Mouse (Mus musculus): ENCODE measurements around the gene AI837181. TPM values are rescaled to one million over a fixed set of nuclear protein-coding genes. Genes with fewer than 3 reads are reported as not detected.
A peak's percentile ranks its signal among the peaks of the same experiment; 100 is the strongest.

AI837181 gene
- total RNA-seq, 2 experiments from 2014 or later = 35.2 to 35.3 TPM

DNA sequence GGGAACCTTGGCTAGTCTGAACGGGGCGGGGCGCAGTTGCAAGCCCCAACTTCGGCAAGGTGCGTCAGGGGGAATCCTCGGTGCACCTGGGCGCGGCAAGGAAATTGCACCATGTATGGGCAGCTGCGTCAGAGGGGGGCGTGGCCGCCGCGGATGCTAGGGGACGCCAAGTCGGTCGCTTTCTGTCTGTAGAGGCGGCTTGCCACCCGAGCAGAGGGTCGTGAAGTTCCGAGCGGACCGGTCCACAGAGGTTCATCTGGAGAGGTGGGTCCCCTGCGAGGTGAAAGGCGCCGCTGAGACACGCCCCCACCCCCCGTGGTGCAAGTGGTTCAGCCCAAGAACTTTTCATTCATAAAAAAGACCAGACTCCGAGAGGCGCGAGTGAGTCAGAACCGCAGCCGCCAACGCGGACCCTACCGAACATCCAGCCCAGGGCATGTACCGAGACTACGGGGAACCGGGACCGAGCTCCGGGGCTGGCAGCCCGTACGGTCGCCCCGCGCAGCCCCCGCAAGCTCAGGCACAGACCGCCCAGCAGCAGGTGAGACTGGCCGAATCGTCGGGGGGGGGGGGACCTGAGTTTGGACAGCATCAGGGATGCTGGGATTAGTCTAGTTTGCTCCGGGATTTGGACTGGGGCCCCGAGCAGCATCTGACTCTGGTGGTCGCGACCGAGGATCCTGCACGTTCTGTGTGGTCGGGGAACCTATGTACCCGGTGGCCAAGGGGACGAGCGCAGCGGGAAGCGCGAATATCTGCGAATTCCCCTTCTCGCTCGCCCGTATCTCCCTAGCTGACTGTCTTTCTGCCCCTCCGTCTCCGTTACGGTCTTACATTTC, 22.8 kb downstream of the AI837181 start, which contains the start of gene Fosl1:
Gene Fosl1 (plus strand): TSS at position 33 of the 839 bp plus-strand sequence.
- peak; percentile 69 for DNase-seq

DNA sequence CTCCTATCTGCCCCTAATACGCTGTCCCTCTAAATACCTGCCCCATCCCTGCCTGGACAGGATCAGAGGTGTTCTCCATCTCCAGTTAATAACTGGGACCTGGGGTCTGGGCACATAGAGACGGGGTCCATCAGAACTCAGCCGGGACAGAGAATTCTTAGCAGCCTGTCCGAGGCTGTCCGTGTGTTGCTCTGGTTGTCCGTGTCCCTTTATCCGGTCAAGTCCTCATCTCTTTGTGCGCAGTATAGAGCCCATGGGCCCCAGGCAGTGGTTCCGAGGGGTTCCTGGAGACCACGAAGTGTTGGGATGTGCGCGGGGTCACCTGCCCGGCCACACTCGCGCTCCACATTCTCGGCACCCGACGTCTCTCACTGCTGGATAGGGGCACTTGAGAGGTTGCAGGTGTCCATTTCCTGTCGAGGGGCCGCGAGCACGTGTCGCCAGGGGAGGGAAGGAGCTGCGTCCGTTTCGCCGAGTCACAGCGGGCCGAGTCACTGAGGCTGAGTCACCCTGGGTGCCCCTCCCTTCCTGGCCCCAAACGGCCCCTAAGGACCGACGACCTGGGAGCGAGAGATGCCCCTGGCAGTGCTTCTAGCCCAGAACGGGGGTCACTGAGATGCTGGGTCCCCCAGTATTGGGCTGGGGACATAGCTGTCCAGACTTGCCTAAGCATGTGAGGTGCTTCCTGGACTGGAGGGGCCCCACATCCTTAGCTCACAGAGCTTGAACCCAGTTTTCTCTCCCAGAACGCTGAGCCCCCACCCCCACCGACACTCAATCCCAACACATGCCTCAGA, 23.6 kb downstream of the AI837181 start:
- DNase-seq = no peak

DNA sequence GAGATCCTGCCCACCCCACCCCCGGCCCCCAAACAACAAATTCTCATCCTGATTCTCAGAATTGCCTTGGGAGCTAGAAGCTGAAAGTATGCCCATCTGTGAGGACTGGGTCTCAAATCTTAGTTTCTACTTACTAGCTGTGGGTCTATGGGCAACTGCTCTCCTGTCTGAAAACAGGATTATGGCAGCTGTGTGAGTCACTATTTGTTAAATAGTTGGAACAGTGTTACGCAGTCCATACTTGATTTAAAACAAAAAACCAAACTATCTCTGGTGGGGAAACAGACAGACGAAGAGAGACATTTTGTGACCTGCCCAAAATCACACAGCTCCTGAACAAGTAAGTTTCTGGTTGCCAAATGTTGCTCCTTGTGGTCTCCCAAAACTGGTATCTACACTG, 24.7 kb downstream of the AI837181 start:
- no peak for DNase-seq

DNA sequence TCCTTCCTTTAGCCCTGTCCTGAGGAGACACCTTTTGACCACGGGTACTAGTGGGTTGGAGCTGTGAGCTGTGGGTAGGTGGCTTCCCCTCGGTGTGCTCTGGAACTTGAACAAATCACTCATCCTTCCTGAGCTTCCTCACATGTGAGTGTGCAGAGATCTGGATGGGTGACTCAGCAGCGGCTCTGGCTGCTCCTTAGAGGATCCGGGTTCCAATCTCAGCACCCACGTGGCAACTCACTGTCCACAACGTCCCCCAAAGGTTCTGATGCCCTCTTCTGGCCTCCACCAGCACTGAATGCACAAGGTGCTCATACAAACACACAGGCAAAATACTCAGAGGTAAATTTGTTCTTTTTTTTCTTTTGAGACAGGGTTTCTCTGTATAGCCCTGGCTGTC, 26.8 kb downstream of the AI837181 start:
- no peak for DNase-seq

DNA sequence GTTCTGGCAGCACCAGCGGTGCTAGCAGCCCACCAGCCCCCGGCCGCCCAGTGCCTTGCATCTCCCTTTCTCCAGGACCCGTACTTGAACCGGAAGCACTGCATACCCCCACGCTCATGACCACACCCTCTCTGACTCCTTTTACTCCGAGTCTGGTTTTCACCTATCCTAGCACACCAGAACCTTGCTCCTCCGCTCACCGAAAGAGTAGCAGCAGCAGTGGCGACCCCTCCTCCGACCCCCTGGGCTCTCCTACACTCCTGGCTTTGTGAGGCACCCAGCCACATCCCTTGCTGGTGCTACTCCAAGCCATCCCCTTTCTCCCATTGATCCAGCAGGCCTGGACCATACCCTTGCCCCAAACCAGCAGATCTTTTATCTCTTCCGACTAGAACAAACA, 30.1 kb downstream of the AI837181 start:
- no peak for DNase-seq

DNA sequence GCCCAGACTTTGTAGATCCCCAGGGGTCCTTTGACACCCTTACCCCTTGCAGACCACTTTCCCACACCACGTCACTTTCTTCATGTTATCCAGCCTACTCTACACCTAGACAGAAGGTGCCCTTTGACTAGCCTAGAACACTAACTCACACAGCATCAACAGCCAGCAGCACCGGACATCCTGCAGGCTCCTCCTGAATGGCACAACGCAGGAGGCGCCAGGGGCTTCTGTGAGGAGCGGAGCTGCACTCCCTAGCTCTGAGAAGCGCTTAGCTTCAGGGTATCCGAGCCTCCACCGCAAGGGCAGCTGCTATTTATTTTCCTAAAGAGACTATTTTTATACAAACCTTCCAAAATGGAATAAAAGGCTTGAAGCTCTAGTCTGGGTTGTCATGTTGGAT, 30.6 kb downstream of the AI837181 start:
- DNase-seq = no peak

DNA sequence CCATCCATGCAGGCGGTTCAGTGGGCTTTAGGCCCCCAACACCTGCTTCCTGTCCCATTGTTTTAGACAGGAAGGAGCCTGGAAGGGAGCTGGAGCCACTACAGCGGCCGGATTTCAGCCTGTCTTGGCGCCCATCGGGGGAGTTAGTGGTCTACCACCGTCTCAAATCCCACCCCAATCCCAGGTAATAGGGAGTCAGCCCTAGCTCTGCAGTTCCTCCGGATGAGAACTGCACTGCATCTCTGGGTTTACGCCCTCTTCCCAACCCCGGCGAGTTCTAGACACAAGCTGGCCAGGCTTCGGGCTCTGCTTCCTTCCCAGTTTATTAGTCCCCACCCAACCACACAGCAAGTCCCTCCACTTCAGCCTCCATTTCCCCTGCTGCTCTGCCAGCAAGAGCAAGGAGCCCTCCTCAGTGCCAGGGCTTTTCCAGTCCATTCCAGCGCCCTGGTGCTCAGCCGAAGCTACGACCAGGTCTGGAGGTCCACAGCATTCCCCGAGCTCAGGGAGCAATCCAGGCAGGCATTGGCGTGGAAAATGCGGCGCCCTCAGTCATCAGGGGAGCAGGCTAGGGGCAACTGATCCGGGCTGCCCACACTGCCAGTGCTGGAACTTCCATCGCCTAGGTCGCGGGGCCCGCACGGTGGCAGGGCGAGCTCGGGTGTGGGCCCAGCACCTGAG, 31.4 kb downstream of the AI837181 start:
- DNase-seq = peak; percentile 61

DNA sequence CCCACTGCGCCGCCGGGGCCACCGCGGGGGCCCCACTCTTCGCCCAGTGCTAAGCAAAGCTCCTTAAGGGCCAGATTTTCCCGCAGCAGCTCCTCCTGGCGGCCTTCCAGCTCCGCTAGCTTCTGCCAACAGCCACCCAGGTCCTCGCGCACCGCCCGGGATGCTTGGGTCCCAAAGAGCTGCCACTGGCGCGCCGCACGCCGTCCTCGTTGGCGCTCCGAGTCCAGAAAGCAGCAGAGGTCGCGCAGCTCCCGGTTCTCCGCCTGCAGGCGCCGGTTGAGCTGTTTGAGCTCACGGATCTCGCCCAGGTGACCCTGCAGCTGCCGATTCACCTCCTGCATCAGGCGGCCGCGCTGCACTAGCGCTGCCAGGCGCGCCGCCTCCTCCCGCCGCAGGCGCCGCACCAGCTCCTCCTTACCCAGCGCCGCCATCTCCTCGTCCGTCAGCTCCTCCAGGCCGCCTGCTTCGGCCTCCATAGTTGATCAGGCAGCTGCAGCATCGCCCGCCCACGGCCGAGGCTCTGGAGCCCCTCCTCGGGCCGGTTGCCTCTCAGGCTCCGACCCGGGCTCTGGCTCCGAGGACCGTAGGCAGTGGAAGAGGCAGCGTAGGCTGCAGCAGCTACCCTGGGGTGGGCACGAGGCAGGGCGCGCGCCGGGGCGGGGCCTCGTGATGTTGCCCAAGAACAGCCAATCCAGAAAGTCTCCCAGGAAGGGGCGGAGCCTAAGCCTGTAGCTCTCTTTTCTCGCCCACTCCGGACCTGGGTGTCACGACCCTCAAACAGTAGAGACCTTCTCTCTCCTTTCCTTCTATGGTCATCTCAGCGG, 32.2 kb downstream of the AI837181 start:
- peak; percentile 96 for DNase-seq

DNA sequence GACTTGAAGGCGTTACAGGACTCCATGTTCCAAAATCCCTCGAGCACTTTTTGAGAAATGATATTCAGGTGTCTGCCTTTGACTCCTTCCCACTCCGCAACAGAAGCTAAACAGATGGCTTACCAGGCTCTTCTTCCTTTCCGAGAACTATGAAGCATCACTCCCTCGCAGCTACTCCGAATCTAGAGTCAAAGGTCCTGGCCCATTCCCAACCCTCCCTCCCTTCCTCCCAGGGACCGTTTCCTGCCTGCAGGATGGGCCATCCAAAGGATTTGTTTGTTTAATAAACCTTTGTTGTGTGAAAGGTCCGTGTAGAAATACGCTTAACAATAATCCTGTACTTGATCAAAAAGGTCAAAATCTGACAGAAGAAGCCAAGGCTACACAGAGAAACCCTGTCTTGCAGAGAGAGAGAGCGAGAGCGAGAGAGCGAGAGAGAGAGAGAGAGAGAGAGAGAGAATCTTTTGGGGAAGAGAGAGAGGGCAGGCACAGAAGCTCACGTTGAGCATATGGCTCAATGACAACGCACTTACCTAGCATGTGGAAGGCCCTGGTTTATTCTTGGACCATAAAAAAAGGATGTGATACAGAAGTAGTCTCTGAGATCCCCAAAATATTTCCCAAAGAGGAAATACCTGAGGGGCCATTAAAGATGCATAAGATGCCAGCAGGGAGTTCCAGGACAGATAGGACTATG, 33.0 kb downstream of the AI837181 start, which contains the start of gene Ccdc85b:
Gene Ccdc85b (minus strand): TSS at position 149 of the 697 bp plus-strand sequence.
- peak; percentile 55 for DNase-seq

DNA sequence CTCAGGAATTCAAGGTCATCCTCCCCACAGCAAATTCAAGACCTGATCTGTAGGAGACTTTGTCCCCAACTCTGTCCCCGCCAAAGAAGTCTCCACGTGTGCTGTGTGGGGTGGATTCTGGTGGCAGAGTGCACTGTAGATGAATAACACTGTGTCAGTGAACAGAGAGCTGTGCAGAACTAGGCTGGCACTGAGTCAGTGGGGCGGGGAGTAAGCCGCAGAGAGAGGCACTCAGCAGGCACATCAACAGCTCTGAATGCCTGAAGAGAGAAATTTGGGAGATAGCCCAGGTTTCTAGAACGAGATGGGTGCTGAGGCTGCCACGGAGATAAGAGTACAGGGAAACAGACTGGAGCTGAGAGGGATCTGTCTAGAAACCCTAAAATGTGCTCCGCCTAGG, 34.1 kb downstream of the AI837181 start:
- peak; percentile 13 for DNase-seq

DNA sequence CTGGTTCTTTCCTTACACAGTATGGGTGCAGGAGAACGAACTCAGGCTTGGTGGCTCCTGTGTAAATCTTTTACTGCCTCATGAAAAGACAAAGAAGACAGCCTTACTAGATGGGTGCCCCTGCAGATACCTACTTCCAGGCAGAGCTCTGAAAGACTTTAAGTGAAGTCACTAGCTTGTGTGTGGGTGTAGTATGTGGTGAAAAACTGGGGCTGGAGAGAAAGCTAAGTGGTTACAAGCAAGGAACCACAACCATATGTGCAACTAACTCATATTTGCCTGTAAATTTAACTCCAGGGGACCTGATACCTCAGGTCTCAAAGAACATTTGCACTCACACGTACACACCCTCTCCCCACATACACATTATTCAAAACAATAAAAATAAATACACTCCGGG, 35.0 kb downstream of the AI837181 start:
- no peak for DNase-seq

DNA sequence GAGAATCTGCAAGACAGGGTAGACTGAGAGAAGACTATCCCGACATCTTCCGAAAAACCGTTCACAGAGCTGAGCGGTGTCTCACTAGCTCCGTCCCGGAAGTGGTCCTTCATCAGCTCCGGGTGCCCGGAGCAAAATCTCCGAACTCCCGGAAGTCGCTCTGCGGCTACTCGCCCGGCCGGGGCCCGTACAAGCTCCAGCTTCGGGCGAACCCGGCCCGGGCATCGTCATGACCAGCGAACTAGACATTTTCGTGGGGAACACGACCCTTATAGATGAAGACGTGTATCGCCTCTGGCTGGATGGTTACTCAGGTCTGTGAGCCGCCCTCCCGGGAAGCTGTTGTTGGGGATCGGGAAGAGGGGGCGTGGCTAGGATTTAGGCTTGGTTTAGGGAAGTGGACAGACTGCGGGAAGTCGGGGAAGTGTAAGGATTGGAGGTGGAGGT, 35.5 kb downstream of the AI837181 start, which contains the start of gene Fibp:
Gene Fibp (plus strand): TSS at position 151 of the 447 bp plus-strand sequence.
- DNase-seq = peak; percentile 91

DNA sequence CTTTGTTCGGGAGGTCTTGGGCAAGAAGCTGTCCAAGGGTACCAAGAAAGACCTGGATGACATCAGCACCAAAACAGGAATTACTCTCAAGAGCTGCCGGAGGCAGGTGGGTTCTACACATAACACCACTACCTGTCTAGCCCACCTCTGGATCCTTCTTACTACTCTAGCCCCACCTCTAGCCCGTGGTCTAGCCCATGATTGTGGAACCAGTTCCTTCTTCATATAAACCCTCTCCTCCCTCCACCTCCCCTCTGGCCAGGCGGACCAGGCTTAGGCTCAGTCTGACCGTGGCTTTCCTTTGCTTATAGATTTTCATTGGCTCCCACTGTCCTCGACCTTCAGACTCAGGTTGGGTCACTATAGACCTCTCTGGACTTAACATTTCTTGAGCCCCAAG, 36.5 kb downstream of the AI837181 start:
- DNase-seq = no peak

DNA sequence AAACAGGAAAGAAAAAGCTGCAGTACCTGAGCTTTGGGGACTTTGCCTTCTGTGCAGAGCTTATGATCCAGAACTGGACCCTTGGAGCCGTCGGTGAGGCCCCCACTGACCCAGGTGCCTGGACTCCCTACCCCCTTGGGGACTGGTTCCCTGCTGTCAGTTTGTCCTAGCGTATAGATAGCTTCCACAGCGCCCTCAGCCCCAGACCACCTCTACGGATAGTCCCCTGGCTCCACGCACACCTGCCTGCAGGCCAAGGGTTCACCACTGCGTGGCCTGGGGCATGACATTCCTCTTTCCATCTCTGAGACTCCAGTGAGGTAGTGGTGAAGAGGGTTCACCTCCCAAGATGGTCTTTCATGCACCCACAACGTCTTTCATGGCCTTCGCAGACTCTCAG, 38.3 kb downstream of the AI837181 start:
- no peak for DNase-seq

DNA sequence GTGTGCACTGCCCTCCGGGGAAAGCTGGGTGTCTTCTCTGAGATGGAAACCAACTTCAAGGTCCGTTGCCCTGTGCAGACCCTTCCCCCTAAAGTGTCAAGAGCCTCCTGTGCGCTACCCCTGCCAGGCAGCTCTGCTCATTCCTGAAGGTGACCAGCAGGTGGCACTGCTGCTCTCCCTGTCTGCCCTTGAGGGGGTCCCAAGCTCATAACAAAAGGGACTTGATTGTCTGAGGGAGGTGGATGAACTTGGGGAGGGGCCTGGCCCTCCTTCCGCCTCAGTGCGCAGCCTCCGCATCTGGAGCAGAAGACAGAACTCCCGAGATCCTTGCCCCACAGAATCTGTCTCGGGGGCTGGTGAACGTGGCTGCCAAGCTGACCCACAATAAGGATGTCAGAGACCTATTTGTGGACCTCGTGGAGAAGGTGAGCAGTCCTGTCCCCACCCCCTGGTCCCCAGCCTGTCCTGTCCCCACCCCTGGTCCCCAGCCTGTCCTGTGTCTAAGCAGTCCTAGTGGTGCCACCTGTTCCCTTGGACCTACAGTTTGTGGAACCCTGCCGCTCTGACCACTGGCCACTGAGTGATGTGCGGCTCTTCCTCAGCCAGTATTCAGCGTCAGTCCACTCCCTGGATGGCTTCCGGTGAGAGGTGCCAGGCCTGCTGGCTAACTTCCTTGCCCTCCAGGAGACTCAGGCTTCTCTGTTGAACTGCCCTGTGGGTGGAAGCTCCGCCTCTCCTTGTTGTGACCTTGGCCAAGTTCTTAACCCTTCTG, 39.0 kb downstream of the AI837181 start:
- DNase-seq = peak; percentile 75

DNA sequence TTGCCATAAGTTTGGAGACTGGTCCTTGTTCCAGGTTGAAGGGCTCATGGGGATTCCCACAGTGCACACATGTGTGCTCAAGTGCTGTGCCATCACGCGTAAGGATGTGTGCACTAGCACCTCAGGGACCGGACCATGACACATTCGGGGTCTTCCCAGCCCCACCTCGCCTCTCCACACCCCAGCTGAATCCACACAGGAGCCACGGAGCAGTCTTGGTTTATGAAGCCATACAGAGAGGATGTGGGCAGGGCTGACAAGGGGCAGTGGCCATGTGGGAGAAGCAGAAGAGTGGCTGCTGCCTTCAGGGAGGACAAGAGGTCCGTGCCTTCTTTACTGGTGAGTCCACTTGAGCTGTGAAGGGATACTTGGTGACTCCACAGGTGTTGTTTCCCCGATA, 40.1 kb downstream of the AI837181 start:
- no peak for DNase-seq

DNA sequence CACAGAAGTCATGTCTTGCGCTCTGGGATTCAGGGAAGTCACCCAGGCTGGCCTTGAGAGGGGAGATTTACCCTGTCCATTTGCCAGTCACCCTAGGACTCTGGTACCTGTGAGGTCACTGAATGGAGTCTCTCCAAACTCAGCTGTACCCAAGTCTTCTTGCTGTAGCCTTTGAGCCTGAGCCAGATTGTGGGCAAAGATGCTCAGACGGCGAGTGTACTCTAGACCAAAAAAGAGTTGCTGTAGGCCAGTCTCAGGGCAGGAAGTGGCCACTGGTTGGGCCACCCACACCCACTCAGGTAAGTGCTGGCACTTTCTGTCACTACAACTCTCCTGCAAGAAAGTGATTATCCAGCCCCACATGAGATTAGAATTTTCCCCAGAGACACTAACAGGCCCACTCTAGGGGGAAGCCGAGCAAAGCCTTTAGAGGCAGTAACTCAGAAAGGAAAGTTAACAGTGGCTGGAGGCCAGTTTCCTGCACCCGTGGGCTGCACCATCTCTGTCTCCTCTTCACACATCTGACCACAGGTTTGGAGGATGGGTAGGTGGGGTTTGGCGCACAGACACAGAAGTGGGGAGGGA, 42.1 kb downstream of the AI837181 start:
- DNase-seq = no peak

DNA sequence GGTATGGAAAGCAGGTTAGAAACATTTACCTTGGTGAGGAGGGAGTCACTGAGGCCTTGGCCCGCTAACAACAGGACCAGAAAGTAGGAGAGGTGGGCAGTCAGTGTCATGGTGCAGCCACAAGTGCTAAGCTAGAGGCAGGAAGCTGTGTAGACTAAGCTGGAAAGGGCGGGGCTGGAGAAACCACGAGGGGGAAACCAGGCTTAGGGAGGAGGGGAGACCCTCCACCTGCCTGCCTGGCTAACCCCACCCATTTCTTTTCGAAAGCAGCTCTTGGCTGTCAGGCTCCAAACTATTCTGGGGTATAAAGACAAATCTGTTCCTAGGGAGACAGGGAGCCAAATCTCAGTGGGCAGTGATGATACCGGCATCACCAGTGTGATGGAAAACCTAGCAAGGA, 43.4 kb downstream of the AI837181 start, which contains the start of gene Ctsw:
Gene Ctsw (minus strand): TSS at position 134 of the 400 bp plus-strand sequence.
- no peak for DNase-seq

DNA sequence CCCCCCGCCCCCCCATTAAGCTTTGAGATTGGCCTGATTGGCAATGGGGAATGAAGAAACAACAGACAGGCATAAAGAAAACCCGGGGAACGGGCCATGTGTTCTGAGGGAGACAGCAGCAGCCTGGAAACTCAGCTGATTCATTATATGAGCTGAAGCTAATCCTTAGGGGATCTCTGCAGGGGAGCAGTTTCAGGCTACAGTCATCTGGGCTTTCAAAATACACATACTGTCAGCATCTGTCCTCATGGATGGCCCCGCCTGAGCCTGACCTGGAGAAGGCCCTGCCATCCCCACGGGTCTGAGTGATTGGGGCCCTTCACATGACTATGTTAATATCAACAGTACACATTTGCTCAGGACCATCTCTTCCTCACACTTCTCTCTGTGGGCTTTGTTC, 46.9 kb downstream of the AI837181 start:
- DNase-seq = no peak

DNA sequence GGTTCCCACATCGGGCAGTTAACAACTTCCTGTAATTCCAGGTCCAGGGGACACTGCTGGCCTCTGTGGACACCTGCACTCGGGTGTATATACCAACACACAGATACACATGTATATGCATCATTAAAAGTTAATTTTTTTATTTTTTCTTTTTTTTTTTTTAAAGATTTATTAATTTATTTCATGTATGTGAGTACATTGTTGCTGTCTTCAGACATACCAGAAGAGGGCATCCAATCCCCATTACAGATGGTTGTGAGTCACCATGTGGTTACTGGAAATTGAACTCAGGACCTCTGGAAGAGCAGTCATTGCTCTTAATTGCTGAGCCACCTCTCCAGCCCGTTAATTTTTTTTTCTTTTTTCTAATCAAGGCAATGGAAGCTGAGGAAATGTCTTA, 47.9 kb downstream of the AI837181 start:
- DNase-seq = no peak
